Mouse (Mus musculus) spleen, postnatal 4 days (tissue): Measurements from ENCODE around the gene Frmd4a.

Source experiments
- DNase-seq, 2 experiments: peaks; one replicate each; pipeline ENCODE4 v3.0.0; 2022; ENCODE audit warnings: low spot score in 2 of 2

Gene Frmd4a

DNA sequence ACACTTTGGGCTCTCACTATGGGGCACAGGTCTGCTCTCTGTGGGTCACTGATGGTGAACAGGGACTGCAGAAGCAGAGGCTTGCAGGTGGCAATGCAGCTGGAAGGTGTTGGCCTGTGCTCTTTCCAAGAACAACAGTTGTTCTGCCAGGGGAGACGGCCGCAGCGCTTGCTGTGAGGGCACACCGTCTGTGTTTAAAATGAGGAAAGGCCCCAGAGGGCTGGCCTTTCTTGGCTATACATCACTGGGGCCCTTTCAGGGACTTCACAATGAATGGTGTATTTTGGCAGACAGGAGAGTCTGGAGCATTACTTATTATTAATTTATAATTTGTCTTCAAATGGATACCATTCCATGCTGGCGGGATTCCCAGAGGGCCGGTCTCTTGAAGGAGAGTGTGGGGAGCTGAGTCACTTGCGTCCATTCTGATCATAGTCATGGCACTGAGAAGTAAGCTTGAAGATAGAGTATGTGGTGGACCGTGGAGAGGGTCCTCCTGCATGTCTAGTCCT is 268.9 kb downstream of the Frmd4a start:
- no peak for DNase-seq

DNA sequence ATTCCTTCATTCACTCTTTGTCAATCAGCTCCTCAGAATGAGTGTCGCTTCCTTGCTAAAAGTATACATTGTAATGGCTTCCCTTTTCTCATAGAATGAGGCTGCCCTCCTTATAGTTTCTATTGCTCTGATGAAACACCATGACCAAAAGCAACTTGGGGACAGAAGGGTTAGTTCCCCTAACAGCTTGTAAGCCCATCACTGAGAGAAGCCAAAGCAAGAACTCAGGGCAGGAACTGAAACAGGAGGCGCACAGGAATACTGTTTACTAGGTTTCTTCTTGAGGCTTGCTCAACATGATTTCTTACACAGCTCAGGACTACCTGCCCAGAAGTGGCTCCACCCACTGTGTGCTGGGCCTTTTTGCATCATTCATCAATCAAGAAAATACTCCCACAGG is 273.0 kb downstream of the Frmd4a start:
- no peak for DNase-seq

DNA sequence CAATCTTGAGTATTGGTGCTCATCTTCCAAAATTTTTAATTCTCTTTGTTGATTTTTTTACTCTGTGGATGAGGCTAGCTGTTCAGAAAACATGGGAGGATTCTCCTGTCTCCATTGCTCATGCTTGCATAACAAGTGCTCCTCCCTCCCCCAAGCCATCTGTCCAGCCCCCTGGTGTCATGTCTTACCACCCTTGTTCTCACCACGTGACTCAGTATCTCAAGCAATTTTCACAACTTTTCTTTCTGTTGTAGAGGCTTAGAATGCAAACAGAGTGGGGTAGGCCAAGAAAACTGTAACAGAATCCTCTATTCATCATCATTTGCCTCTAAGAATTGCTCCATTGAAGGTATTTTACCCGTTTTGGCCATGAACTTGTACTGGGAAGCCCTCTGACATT is 273.6 kb downstream of the Frmd4a start:
- no peak for DNase-seq

DNA sequence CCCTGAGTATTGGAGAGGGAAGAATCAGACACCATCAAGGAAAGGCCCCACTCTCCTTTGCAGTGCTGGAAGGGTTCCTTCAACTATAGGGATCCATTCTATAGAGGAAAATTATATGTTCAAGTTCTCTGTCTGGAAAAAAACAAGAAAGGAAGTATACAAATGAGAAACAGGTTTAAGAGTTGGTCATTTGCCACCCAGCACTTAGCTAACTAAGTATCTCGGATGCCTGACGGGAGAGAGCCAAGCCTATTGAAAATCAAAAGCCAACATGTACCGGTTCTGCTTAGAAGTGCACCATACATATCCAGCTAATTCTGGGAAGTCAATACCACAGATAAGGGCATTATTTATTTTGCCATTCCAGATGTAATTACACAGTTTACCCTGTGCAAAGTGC is 274.2 kb downstream of the Frmd4a start:
- no peak for DNase-seq

DNA sequence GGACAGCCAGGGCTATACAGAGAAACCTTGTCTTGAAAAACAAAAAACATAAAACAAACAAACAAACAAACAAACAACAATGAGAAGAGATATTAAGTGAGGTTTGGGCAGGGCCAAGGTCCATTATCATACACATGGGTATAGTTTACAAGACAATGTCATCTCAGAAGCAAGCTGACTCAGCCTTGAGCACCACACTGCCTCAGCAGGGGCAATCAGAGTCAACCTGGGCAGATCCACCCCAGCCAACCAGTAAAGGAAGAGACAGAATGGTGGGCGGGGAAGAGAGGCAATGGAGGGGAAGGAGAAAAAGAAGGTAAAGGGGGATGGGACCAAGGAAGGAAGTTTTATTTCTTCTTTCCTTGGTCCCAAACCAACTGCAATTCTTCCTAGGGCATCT is 276.2 kb downstream of the Frmd4a start:
- no peak for DNase-seq

DNA sequence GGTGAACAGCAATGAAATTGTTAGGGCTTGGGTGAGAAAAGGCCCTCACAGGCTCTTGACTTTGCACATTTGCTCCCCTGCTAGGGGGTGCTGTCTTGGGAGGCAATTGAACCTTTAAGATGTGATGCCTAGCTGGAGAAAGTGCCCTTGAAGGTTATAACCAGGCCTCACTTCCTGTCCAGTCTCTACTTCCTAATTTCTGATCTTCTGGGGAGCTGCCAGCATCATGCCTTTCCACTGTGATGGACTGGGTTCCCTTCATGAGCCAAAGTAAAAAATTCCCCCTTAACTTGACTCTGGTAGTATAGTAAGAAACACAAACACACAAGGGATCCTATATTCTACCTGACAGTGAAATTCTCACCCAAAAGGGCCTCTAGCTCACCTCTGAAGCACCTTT is 278.1 kb downstream of the Frmd4a start:
- no peak for DNase-seq

DNA sequence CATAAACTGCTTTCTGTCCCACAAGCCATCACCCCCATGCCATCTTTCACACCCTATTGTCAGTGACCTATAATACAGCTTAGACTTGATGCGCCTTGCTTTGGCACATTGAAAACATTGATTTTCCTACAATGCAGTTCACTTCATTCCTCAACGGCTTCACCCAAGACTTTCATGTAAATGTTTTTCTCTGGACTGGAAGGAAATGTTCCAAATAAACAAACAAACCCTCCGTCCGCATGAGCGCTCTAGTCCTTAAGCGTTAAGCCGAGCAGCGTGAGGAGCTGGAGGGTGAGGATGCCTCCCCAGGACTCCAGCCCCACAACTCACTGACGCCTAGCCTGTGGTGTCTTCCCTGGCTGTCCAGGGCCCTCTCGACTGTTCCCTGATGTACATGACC is 279.4 kb downstream of the Frmd4a start:
- DNase-seq: no peak

DNA sequence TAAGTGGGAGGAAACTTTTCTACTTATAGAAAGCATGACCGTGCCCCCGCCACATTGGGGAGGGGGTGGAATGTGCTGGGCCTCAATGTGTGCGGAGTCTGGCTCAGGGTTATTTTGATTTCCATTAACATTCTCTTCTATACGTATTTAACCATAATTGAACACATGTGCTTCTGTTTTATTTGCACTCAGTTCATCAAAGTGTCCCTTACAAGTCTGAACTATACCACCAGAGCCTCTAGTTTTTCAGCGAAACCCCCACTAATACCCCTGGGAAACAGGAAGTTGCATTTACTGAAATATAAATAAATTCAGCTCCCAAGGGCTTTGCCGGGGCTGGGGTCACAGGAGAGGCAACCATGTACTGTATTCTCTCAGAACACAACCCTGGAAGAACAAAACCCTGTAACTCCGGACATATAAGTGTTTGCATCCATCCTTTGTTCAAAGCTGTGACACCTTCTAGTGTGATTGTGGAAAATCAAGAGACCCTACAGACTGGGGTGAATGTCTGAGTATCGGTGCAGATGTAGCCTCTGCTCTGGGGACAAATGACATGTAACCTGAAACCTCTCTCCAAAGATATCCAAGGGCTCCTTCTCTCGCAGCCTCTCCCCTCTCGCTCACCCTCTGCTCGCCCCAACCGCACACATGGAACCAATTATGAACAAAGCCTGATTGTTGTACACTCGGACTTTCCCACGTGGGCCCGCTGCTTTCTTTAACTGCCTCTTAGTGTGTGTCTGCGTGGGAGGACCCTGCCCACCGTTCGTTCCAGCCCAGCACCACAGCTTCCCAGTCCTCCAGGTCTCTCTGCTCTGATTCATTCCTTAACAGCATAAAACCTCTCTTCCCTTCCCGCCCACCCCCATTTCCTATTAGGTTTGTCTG is 281.1 kb downstream of the Frmd4a start:
- no peak for DNase-seq

DNA sequence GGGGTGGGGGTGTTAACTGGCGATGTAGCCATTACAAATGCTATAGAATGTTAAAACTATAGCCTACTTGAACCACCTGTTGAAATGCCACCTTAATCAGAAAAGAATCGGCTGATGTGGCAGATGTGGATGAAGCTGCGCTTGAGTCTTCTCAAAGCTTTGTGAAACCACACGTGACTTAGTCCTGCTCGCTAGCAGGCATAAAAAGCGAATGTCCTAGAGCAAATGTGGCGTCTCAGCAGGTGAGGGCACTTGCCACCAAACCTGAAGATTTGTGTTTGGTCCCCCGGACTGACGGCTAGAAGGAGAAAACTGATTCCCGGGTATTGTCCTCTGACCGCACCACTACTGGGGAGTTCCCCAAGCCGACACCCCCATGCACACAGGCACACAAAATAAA is 282.1 kb downstream of the Frmd4a start:
- DNase-seq: no peak

DNA sequence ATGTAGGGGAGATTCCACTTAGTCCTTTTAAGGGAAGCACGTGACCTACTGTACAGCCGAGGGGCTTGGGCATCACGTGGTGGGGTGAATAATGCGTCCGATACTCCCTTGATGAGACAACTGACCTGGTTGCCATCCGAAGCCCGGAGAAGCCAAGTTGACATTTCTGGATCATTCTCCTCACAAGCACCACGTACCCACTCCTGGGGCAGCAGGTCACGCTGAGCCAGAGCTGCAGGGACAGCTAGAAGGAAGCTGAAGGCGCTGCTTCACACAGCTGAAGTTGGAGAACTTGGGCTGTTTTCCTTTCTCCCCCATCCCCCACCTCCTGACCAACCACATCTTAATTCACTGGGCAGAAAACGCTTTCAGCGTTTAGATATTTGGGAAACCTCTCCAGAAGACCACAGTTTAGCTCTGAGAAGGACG is 282.9 kb downstream of the Frmd4a start:
- no peak for DNase-seq

DNA sequence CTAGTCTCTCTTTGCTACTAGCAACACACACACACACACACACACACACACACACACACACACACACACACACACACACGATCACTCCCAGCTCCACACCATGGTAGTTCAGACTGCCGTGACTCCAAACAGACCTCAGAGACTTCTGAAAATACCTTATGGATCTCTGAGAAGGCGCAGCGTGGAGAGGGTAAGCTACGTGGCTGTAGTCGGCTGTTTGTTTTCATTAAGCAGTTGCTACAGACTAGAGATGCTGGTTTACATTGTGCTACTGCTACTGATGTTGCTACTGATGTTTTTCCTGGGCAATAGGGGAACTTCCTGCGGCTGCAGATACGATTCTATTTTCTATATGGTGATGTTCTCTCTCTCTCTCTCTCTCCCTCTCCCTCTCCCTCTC is 283.3 kb downstream of the Frmd4a start:
- DNase-seq: no peak

DNA sequence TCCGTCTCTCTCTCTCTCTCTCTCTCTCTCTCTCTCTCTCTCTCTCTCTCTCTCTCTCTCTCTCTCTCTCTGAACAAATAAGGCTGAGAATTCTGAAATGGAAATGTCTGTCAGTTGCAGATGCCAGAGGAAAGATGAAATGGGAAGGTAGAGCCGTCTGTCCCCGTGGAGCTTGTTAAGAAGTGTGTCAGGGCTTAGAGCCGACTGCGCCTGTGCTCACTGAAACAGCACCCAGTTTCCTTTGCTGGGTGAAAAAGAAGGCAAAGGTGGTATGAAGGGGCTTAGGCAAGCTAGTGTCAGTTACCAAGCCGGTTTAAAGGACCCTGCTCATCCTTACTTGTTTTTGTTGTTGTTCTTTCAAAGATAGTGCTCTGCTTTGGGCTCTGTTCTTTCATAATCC is 283.7 kb downstream of the Frmd4a start:
- DNase-seq: no peak

DNA sequence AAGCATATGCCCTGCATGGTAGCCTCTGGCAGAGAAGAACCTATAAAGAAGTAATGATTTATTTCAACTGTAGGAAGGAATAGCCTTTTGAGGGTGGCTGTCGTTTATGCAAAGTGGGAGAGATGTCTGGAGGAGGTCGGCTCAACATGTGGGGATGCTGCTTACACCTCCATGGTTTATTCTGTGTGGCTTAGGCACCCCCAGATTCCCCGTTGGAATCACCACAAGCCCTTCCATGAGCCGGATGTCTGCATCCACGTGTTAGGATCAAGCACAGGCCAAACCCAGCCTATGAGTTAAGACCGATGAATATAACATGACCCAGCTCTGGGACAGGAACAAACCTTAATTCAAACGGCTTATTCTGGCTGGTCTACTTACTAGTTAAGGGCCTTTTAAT is 284.2 kb downstream of the Frmd4a start:
- no peak for DNase-seq

DNA sequence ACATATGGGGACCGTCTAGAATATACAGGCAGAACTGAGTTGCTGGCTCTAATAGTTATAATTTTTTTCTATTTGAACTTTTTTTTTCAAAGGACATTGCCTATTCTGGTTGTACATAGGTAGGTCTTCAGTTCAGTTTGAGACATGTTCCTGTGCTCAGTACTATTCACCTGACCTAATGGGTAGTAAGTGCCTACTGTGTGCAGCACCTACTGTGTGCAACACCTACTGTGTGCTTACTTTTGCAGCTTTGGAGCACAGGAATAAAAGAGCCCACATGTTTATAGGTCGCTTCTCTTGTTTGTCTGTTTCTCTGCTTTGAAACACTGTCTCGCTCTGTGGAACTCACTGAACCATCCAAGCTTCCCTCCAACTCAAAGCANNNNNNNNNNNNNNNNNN is 284.6 kb downstream of the Frmd4a start:
- no peak for DNase-seq

DNA sequence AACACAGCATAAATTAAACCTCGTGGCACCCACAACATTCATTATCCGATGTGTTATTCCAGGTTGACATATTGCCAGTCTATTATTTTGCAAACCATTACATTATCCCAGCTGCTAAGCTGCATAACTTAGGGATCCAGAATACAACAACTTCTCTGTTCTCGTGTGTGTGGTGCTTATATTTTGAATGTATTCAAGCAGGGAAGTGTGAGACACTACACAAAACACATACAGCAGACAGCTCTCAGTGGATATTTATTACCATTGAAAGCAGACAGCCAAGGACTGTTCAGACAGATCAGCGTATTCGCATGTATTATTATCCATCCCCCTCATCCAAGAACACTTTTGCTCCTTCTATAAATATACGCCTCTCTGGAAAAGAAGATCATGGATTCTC is 289.6 kb downstream of the Frmd4a start:
- DNase-seq: no peak

DNA sequence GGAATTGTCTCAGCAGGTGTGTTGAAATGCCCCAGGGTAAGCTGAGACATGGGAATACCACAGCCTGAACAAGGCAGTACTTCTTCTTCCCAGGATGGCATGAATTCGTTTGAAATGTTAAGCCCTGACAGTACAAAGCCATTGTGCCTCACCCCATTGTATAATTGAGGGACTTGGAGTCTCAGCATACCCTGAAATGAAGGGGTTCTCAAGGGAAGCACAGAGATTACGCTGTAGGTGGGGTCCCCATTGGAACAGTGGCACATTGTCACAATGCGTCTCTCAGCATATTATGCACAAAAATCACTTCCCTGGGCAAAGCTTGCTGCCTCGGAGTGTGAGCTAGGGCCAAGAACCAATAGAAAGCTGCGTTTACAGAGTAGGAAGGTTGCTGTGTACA is 297.0 kb downstream of the Frmd4a start:
- DNase-seq: no peak

DNA sequence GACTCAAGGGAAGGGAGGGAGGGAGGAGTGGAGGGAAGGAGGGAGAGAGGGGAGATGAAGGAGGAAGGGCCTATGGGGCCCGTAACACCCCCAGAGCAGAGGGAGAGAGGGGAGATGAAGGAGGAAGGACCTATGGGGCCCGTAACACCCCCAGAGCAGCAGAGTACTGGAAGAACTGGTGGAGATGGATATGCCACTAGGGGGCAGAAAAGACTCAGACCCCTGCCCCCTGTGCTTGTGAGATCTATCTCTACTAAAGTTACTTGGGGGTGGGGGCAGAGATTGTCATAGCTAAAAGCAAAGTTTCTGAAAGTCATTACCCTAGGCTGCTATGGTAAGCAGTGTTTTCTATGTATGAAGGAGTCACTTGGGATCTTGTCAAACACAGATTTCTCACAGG is 299.1 kb downstream of the Frmd4a start:
- DNase-seq: no peak

DNA sequence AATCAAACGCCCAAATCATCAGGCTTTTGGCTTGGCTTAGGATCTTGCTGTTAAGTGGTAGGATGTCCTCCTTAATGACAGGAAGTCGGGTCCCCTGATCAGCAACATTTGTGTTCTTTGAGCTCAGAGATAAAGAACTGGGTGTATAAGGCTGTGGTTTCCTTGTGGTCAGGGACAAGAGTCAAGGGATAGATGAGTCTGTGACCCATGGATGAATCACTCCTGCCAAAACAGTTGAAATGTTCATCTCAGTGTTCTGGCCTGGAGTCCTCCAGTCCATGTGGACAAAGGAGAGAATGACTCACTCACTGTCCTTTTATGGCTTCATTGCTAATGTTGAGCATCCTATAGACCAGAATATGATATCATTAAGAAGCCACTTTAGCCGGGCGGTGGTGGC is 300.6 kb downstream of the Frmd4a start:
- no peak for DNase-seq

DNA sequence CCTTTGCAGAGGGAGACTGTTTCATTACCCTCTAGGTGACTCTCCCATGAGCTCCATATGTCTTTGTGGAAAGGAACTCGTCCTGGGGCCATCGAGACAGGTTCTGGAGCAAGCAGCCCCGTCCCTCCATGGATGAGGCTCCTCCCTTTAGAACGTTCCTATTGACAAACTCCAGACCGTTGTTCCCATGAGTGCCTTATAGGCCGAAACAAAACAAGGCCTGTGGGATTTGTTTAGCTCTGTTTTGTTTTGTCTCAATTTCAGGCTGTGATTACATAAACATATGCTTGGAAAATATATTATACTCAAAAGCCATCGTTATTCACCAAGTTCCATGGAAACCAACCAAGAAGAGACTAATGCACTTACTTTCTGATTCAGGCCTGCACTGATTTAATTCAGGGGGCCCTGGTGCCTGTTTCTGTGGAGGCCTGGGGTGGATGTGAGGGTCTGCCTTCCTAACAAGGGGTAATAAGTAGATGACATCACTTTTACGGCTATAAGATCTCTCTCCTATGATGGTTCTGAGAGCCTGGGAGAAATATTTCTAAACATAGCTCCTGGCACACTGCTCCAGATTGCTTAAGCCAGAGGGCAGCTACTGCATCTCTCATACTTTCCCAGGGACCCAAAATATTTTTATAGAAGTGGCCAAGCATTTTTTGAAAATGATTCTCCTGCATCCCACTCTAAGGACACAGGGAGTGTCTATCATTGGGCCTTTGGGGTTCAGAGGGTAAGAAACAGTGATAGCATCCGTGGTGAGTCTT is 308.9 kb downstream of the Frmd4a start:
- DNase-seq: no peak

DNA sequence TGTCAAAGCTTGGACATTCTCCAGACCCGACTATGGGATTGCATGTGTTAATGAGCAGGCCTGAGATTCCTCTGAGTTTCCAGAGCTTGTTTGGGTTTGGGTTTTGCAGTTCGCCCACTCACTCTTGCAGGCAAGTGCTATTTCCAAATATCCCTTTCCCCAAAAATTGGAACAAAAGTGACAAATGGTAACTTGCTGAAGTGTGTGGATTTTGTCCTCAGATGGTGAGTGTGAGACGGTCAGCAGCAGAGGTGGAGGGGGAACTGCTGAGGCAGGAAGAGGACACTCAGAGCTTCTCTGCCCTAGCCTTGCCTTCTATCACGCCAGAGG is 309.5 kb downstream of the Frmd4a start:
- DNase-seq: no peak

DNA sequence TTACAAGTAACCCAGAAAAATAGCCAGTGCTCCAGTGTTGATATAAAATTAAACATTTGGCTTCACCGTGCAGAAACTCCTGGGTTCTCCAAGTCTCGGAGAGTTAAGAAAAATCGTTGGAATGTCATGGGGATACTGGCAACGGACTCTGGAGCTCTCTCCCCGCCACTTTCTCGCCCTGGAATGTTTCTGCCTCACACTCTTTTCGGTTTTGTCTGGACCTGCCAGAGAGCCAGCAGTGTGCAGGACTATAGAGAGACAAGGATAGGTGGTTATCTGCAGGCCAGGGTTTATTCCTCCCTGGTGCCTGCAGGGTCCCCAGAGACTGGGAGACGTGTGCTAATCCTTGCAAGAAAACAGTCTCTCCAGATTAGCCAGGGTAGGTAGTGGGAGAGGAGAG is 314.9 kb downstream of the Frmd4a start:
- DNase-seq: no peak

DNA sequence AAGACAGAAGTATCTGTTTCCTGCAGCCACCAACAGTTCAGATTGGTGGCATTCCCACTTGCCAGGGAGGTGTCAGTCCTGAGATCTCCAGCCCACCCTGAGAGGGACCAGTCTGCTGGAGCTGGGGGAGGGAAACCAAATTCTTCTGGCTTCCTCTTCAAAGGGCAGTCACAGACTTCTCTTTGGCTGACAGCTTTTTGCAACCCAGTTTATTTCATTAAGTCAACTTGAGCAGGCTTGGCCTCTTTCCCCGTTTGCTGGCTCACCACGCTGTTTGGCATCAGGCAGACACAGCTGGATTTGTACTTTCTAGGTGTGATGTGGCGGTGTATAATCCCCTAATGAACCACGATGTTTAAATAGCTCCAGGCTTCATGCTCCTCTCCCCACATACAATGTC is 316.7 kb downstream of the Frmd4a start:
- no peak for DNase-seq

DNA sequence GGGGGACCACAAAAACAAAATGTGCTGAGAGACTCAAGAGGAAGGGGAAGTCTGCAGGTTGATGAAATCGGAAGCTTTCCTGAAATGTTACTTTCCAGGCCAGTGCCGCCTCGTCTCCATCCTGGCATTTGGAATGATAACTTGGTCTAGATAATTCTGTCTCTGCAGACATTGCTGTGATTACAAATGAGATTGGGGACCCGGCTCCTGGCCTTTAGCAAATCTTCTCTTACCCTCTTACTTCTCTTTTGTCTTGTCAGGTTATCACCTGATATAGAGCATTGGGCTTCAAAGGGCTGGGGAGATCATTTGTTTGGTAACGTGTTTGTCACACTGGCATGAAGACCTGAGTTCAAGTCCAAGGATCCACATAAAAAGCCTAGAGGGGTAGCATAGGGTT is 317.4 kb downstream of the Frmd4a start:
- DNase-seq: no peak
